Mouse (Mus musculus): ENCODE results near the gene Olfr1360.

Olfr1360 gene

DNA sequence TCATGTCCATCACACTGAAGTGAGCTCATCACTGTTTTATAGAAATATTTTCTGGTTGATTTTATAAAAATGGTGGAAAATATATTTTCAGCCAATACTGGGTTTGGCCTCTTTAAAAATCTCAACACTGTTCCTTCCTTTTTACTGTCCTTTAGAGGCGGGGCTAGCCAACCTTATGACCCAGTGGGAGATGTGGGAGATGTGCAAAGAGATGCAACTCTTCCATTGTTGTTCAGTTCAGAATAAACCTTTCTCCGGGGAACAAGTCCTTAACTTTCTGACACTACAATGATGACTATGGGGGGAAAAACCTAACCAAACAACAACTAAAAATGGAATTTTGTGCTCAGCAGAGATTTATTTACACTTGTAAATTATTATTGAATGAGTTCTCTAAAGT is at the start of gene Olfr1360:
Gene Olfr1360, minus strand, starts transcription at position 101 of the 400 bp plus-strand sequence.
- no peak for DNase-seq

DNA sequence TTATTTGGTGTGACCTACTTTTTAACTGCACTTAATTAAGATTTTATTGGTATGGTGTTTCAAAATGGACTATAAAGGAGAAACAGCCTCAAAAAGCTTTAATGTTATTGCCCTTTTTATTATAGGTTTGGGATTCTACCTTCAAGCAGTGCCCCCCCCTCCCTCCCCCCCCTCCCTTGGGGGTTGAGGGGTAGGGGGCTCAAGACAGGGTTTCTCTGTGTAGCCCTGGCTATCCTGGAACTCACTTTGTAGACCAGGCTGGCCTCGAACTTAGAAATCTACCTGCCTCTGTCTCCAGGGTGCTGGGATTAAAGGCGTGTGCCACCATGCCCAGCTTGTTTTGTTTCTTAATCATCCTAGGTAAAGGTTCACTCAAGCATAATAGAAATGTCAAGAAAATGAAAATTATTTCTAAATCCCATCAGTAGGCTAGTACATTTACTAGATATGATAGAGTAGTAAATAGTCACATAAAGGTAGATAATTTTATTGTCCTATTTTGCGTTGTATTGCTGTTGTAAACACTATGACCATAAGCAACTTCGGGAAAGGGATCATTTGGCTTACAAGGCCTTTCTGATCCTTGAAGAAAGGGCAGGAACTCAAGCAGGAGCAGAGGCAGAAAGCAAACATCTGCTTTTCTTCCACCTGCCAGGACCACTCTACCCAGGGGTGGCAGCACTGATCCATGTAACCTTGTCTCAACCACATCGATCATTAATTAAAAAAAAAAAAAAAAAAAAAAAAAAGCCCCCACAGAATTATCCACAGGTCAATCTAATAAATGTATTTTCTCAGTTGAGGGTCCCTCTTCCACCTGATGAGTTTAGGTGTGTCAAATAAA is 46.0 kb upstream of the Olfr1360 start:
- DNase-seq = peak; percentile 38 to 42

- DNase-seq = no peak
Measured at GRCm38 (mm10) chr13:21722373-21722925, 45.2 kb upstream of the Olfr1360 start.

DNA sequence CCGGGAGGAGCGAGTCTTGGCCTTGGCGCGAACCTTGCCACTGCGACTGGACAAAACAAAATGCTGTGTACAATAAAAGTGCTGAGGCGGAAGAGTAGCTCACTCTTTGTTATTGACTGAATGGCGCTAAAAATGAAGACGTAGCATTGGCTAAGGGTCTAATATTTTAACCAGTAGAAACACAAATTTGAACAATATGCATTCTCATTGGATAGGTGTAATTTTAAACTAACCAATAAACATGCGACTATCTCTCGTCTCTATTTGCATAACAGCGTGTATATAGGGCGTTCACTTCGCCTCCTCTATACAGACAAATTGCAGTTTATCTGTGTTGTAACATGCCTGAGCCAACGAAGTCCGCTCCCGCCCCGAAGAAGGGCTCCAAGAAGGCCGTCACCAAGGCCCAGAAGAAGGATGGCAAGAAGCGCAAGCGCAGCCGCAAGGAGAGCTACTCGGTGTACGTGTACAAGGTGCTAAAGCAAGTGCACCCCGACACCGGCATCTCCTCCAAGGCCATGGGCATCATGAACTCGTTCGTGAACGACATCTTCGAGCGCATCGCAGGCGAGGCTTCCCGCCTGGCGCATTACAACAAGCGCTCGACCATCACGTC is 44.7 kb upstream of the Olfr1360 start, which contains the start of gene Hist1h2bm:
Gene Hist1h2bm, plus strand, starts transcription at position 288 of the 616 bp plus-strand sequence.
- peak; percentile 65 to 66 for DNase-seq

- peak; percentile 10 to 14 for DNase-seq
Measured at GRCm38 (mm10) chr13:21721107-21721756, 44.0 kb upstream of the Olfr1360 start.

DNA sequence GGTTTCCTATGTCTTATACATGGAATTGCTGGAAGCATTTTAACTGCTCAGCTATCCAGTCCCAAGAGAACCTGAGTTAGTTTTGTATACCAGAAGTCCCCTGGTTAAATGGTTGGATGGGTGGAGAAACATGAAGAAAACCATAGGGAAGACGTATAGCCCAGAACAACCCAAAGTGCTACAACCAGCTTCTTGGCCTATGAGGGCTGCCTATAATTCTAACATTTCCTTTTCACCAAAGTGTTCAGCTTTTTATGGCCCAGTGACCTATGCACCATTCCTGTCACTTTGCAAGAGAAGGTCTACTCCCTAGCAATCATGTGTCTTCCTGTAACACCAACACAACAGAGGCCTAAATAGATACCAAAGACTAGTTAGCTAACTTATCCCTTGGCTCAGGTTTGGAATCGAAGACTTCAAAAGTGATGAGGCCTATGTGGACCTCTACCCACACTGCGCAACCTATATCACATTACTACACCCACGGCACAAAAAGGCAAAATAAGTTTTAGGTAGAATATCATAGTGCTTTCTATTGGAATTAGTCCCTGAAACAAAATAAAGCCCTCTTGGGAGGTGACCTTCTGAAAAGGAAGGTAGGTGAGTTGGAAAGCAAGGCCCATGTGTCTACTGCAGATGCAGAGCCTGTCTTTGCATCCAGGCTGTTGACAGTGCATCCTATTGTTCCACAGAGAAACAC is 41.3 kb upstream of the Olfr1360 start:
- DNase-seq = no peak

- DNase-seq = peak; percentile 79 to 80
Measured at GRCm38 (mm10) chr13:21717397-21718357, 40.5 kb upstream of the Olfr1360 start, which contains the start of gene Hist1h3h. Hist1h3h (plus strand) TSS chr13:21717659.

GRCm38 (mm10) chr13:21716540-21717391 is 39.6 kb upstream of the Olfr1360 start:
- peak; percentile 73 to 75 for DNase-seq

GRCm38 (mm10) chr13:21715864-21716539 is 38.8 kb upstream of the Olfr1360 start, which contains the start of the genes Hist1h2bl and Hist1h2ai:
Hist1h2bl (minus strand) TSS chr13:21716143.
Hist1h2ai (plus strand) TSS chr13:21716422.
- peak; percentile 80 to 82 for DNase-seq

GRCm38 (mm10) chr13:21715131-21715863 is 38.1 kb upstream of the Olfr1360 start:
- DNase-seq = peak; percentile 8

GRCm38 (mm10) chr13:21714725-21715124 is 37.5 kb upstream of the Olfr1360 start:
- peak; percentile 76 to 78 for DNase-seq

DNA sequence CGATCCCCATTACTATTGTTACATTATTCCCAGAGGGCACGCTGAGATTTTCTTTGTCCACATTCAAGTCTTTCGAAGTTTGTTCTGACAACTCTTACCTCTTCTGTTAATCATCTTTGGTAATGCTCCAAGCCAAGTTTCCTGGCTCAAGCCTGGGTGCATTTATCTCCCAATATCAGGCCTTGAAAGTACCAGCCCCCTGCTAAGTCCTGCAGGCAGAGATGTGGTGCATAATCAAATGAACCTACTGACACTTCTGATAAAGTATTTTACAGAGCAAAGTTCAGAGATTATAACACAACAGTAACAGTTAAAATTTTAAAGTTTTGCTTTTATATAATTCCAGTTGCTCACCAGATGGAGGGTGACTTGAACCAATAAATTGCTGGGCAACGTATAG is 34.5 kb upstream of the Olfr1360 start:
- no peak for DNase-seq

- peak; percentile 91 to 92 for DNase-seq
Measured at GRCm38 (mm10) chr13:21710821-21711525, 33.8 kb upstream of the Olfr1360 start.

GRCm38 (mm10) chr13:21710031-21710711 is 33.0 kb upstream of the Olfr1360 start:
- peak; percentile 91 to 92 for DNase-seq

DNA sequence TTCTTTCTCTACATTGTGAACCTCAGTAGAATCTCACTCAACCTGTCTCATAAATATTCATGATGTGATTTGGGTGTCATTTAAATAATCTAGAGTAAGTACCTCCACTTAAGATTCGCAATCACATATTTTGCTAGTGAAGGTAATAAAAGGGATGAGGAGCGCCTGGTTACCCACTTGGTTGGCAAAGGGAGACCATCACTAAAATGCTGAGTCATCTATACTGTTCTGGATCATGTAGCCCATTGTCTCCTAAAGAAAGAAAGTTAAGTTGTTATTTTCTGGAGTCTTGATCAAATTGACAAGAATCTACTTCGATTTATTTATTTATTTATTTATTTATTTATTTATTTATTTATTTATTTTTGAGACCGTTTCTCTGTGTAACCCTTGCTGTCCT is 29.5 kb upstream of the Olfr1360 start:
- no peak for DNase-seq

GRCm38 (mm10) chr13:21697811-21698210 is 20.6 kb upstream of the Olfr1360 start, which contains the start of gene Olfr1359:
Olfr1359 (plus strand) TSS chr13:21698111.
- no peak for DNase-seq

DNA sequence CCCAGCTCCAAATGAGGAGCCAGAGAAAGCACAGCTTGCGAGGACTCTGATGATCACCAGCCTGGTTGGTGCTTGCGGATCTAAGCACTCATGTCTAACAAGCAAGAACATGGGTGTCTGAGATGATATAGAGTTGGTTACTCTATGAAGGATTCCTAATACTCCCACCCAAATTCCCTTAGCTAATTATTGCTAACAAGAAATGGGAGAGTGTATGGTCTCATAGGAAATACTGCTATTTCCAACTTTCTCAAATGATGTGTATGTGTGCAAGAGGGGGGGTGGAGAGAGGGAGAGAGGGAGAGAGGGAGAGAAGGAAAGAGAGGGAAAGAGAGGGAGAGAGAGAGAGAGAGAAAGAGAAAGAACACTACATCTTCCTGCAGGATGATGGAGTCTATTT is 13.9 kb downstream of the Olfr1360 start, which contains the start of gene Olfr1361:
Gene Olfr1361, minus strand, starts transcription at position 101 of the 400 bp plus-strand sequence.
- no peak for DNase-seq
